Mouse (Mus musculus) regulatory T cell (primary cell): ENCODE data around the gene Gm10638.

ENCODE experiments used
- in situ Hi-C: fragments of 300-600 bp; cut with MboI, MseI; formaldehyde crosslinking; loops from one replicate; pipeline ENCODE4 v1.15.1; 2025; ENCODE audit warnings: high pct_unique_total_duplicates

The Gm10638 gene

GRCm38 (mm10) chr8:86734954-86735353 lies 10.5 kb upstream of the Gm10638 start:
- in situ Hi-C loops: loop anchor here (5.0 to 25.0 kb wide), 2 partner anchors 63 to 152 kb away; partner anchors contain the start of gene N4bp1

DNA sequence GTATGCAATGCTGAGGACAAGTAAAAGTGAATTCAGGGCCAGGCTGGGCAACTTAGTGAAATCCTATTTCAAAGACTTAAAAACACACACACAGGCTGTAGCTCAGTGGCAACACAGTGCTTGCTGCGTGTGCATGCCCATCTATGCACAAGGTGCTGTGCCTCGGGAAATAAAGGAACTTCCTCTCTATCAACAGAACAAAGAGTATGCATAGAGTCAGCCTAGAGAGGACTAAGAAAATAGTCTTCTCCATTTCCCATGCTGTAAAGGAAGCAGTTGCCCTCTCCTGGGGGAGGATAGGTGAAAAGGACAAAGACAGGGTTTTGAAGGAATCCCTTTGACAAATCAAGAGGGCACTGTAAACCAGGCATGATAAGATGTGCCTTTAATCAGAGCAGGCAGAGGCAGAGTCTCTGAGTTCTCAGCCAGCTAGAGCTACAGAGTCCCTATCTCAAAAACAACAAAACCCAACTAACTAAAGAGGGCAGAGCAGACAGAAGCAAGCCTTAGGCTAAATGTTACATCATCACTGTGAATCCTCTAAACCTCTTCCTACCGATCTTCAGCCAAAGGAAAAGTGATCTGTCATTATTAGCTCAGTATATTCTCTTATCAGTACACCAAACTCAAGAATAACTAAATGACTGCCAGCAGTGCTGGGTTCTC lies 9.9 kb upstream of the Gm10638 start:
- in situ Hi-C loops: loop anchor here (5.0 to 25.0 kb wide), 2 partner anchors 63 to 152 kb away; partner anchors contain the start of gene N4bp1

GRCm38 (mm10) chr8:86740899-86741298 lies 4.6 kb upstream of the Gm10638 start:
- in situ Hi-C loops: loop anchor here (25.0 kb wide), 1 partner anchor 146 kb away; the partner anchor contains the start of gene N4bp1

DNA sequence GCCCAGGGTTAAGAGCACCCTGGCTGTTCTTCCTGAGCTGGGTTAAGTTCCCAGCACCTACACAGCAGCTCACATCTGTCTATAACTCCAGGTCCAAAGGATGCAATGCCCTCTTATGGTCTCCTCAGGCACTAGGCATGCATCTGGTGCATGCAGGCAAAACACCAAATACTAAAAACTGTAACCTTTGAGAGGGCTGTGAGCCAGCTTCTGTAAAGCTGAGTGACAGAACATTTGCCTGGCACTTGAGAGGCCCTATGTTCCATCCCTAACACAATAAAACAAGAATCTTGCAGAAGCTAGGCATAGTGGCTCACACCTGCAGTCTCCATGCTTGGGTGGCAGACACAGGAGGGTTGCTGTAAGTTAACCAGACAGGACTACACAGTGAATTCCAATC lies 3.9 kb upstream of the Gm10638 start:
- in situ Hi-C loops: loop anchor here (25.0 kb wide), 1 partner anchor 146 kb away; the partner anchor contains the start of gene N4bp1

DNA sequence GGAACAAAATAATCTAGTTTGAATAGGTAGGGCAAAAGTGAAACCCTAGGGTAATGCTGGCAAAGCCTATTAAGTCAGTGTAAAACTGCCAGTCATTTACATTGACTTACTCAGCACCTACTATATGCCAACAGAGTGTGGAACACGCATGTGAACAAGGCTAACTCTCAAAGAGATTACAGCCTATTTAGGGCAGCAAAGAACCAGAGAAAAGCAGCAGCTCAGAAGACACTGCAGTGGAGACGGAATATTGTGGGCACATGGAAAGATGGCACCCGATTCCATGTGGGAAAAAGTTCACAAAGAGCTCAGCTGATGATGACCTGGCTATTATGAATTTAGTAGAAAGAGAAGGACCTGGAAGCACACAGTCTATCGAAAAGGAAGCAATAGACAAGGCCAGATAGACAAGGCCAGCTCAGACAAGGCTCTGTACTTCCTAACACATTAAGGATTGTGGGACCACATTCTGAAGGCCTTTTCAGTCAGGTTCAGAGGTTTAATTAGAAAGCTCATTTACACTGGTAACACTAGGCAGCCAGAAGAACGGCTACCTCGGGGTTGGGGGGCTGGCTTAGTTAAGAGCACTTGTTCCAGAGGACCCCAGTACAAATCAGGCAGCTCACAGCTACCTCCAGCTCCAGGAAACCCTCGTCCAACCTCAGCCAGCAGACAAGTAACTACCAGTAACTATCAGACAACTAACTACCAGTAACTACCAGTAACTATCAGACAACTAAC lies 2.7 kb upstream of the Gm10638 start:
- in situ Hi-C loops: loop anchor here (25.0 kb wide), 1 partner anchor 145 kb away; the partner anchor contains the start of gene N4bp1

DNA sequence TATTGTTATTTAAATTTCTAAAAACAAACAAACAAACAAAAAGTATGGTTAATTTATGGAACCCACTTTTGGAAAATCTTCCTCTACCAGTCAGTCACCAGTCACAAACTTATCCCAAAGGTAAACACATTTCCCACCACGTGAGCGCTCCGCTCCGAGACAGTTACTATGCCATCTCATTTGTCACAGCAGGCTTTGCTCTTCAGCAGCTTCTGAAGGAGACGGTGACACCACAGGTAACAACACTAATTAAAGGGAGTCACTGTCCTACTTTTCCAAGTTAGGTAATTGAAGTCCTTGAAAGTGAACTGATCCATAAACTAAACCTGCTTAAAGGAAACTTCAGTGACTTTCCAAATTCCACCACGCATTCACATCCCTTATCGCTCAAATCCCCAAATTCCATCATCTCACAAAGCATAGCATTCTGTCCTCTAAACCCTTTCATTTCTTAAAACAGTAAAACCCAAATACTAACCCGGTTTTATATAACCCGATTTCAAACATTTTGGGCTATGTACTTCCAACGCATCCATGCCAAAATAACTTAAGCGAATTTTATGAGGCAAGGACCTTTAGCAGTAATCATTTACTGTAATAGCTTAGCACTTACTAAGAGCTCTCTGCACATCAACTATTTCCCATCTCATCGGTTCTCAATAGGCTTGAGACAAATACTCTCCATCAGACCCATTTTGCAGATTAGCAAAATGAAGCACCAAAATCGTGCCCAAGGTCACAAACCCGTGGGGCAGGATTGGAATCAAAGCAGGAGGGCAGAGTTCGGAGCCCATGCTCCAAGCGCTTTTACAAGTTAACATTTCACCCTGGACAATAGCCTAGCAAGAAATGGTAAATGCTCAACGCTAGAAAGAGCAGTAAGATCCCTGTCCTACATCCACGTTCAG lies 932 bp upstream of the Gm10638 start:
- in situ Hi-C loops: loop anchor here (5.0 to 25.0 kb wide), 2 partner anchors 37 to 143 kb away; partner anchors contain the start of gene N4bp1

GRCm38 (mm10) chr8:86745935-86746441 lies 489 bp downstream of the Gm10638 start:
- in situ Hi-C loops: loop anchor here (5.0 to 25.0 kb wide), 2 partner anchors 39 to 141 kb away; partner anchors contain the start of gene N4bp1

- in situ Hi-C loops: loop anchor here (5.0 to 25.0 kb wide), 2 partner anchors 39 to 141 kb away; partner anchors contain the start of gene N4bp1
Measured at GRCm38 (mm10) chr8:86746511-86746910, 1.0 kb downstream of the Gm10638 start.

- in situ Hi-C loops: loop anchor here (5.0 to 25.0 kb wide), 2 partner anchors 43 to 137 kb away; partner anchors contain the start of gene N4bp1
Measured at GRCm38 (mm10) chr8:86749842-86750241, 4.3 kb downstream of the Gm10638 start.

DNA sequence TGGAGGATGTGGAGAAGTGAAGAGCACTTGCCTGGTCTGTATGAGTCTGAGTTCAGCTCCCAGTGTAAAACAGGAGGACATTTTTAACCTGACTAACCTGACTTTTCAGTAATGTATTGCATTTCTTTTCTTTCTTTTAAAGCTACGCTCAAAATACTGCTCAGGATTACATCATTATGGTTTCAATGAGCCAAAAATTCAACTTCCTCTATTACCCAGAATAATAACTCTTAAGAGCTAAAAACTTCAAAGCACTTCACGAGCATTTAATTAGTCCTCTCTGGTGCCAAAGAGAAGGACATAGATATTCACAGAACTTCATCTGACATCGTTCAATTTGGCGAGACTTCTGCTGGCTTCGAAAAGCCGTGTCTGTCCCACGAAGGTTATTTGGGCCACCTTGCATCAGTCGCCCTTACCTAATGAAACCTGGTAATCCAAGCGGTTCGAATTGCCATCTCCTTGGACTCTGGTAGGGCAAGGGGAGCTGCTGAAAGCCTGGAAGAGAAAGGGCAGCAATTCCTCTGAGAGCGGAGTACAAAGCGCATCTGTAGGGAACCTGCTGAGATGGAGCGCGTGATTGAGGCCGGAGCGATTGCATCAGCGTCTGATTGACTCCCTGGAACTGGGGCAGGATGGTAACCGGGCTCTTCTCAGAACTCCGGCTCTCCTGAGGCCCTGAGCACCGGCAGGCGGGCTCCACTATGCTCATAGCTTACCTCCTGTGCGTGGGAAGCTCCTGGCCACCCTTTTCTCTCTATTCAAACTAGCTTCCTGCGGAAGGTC lies 11.6 kb downstream of the Gm10638 start:
- in situ Hi-C loops: no loop called here

GRCm38 (mm10) chr8:86758651-86759050 lies 13.2 kb downstream of the Gm10638 start:
- in situ Hi-C loops: no loop called here

DNA sequence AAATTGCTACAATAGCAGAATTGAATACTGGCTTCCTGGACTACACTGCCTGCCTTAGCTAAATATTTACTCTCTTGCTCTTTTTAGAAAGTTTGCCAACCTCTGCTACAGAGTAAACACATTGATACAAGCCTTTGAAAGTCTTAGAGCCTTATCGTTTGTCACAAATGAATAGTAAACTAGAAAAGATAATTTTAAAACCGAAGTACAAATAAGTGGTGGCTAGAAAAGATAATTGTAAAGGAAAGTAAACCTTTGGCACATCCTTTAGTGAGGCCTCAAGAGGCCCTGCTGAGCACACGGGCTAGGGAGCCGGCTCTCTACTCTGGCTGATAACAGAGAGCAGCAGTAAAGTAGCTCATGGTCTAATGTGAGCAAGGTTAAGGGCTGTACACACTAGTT lies 13.6 kb downstream of the Gm10638 start:
- in situ Hi-C loops: no loop called here

- in situ Hi-C loops: no loop called here
Measured at GRCm38 (mm10) chr8:86760746-86761145, 15.2 kb downstream of the Gm10638 start.

GRCm38 (mm10) chr8:86762806-86763205 lies 17.3 kb downstream of the Gm10638 start:
- in situ Hi-C loops: no loop called here

DNA sequence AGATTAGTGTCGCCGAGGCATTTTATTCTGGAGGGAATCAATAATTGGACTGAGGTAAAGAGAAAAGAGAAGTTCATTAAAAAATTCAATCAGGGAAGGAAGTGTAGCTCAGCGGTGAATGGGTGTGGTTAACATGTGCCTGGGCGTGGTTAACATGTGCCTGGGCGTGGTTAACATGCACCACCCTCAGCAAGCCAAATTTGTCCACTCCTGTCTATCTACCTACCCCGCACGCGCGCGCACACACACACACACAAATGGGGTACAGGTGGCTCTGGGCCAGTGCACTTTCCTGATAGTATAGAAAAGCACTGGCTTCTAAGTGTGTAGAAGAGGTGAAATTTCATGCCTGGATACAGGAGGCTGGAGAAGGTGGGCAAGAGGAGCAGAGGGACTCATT lies 19.7 kb downstream of the Gm10638 start:
- in situ Hi-C loops: no loop called here

DNA sequence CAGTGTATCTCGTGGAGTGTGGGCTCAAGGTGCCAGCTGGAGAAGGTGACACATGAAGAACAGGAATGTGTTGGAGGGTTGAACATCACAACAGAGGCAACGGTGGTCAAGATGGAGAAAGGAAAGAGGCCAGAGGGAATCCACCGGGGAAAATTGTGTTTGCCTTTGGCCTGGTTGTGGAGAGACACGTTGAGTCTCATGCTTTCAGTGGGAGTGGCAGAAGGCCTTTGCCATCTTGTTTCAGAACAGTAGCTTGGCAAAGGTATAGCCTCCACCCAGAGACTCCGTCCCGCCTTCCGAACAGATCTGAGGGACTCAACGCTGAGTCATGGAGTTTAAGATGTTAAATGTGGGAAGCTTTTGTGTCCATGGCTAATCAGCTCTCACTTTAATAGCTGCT lies 20.2 kb downstream of the Gm10638 start:
- in situ Hi-C loops: no loop called here

DNA sequence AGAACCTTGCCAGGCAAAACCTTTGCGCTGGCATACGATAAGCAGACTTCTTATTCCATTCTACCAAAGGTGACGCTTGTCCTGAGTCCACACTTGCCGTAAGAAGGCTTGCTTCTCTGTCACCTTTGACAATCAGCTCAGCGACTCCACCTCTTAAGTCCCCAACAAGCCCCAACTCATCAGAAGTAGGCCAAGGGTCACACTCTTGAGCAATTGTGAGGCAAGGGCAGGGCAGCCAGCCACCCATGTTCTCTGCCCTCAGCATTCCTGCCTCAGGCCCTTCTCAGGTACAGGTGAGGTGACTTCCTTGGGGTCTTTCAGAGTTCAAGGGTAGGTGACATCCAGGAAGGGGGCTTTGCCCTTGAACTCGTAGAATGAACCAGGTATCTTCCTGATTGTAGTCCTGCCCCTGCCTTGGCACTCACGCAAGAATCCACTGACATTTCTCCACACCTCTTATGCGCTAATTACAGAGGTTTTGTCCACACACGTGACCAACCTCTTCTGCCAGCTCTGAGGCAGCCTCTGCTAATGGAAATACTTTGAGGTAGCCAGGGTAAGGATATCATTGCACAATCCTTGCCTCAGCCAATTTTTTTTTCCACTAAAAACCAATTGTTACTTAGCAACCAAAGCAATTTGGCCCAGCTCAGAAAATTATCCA lies 21.2 kb downstream of the Gm10638 start:
- in situ Hi-C loops: no loop called here

DNA sequence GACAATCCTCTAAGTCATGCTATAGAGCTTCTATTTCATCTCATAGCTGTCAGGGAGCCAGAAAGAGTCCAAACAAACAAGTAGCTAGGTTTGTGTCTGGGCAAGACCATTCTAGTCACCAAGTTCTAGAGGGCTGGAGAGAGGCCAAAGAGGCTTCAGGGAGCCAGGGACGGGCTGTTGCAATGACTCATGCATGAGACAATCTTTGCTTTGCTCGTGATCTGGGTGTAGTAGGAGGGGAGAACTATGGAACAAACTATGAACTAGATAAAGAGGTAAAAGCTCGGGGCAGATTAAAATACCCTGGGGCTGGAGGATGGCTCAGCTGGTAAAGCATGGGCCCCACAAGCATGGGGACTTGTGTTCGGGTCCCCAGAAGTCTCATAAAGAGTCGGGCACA lies 23.0 kb downstream of the Gm10638 start:
- in situ Hi-C loops: no loop called here

GRCm38 (mm10) chr8:86769945-86770715 lies 24.6 kb downstream of the Gm10638 start:
- in situ Hi-C loops: no loop called here
